Mouse (Mus musculus): Measurements from ENCODE around the gene Dapp1.

GRCm38 (mm10) chr3:137946827-137947226 is 34.5 kb downstream of the Dapp1 start:
- no peak for TF ChIP-seq POLR2A (IDR thresholded peaks at IDR 0.05; ENCODE audit: low read depth, low read length)
- no peak for TF ChIP-seq CTCF (IDR thresholded peaks at IDR 0.05; ENCODE audit: extremely low read depth, insufficient read length, insufficient replicate concordance, low read depth, low read length)
